Mouse (Mus musculus) ES-CJ7 (cell line): Measurements from ENCODE around the gene Kank2.
"Not testable (repeated sequence)": the region's sequence is repeated elsewhere in the genome, so short reads cannot be mapped to it uniquely, and the experiment has no call there.

Source experiments
- DNase-seq: peaks from one replicate; pipeline ENCODE4 v3.0.0; 2011; ENCODE audit warnings: low read depth, low spot score

The Kank2 gene

GRCm38 (mm10) chr9:21818561-21818960 lies 20.0 kb upstream of the Kank2 start:
- DNase-seq, result no peak

GRCm38 (mm10) chr9:21818125-21818524 lies 19.6 kb upstream of the Kank2 start:
- no peak for DNase-seq

GRCm38 (mm10) chr9:21816716-21817305 lies 18.3 kb upstream of the Kank2 start:
- DNase-seq, result no peak

- no peak for DNase-seq
Measured at GRCm38 (mm10) chr9:21811170-21811569, 12.6 kb upstream of the Kank2 start.

GRCm38 (mm10) chr9:21808561-21808960 lies 10.0 kb upstream of the Kank2 start:
- DNase-seq, result peak; percentile 56

GRCm38 (mm10) chr9:21806976-21807375 lies 8.4 kb upstream of the Kank2 start:
- DNase-seq, result no peak

GRCm38 (mm10) chr9:21806363-21806762 lies 7.8 kb upstream of the Kank2 start:
- DNase-seq, result no peak

- DNase-seq, result peak; percentile 84
Measured at GRCm38 (mm10) chr9:21803986-21804644, 5.6 kb upstream of the Kank2 start.

- DNase-seq, result no peak
Measured at GRCm38 (mm10) chr9:21801591-21801990, 3.0 kb upstream of the Kank2 start.

GRCm38 (mm10) chr9:21801121-21801520 lies 2.6 kb upstream of the Kank2 start:
- DNase-seq, result no peak

- DNase-seq, result peak; percentile 62
Measured at GRCm38 (mm10) chr9:21799010-21799350, 436 bp upstream of the Kank2 start.

GRCm38 (mm10) chr9:21797921-21798344 lies 611 bp downstream of the Kank2 start:
- peak; percentile 48 for DNase-seq

- DNase-seq, result no peak
Measured at GRCm38 (mm10) chr9:21796919-21797318, 1.6 kb downstream of the Kank2 start.

GRCm38 (mm10) chr9:21796259-21796658 lies 2.3 kb downstream of the Kank2 start:
- no peak for DNase-seq

- no peak for DNase-seq
Measured at GRCm38 (mm10) chr9:21795579-21795978, 3.0 kb downstream of the Kank2 start.

- DNase-seq, result no peak
Measured at GRCm38 (mm10) chr9:21794925-21795324, 3.6 kb downstream of the Kank2 start.

GRCm38 (mm10) chr9:21794344-21794834 lies 4.2 kb downstream of the Kank2 start:
- DNase-seq, result no peak

- not testable (repeated sequence) for DNase-seq
Measured at GRCm38 (mm10) chr9:21793507-21793906, 5.0 kb downstream of the Kank2 start.

GRCm38 (mm10) chr9:21792644-21793043 lies 5.9 kb downstream of the Kank2 start:
- DNase-seq, result no peak

- no peak for DNase-seq
Measured at GRCm38 (mm10) chr9:21791861-21792260, 6.7 kb downstream of the Kank2 start.

- no peak for DNase-seq
Measured at GRCm38 (mm10) chr9:21788234-21788633, 10.3 kb downstream of the Kank2 start.

- no peak for DNase-seq
Measured at GRCm38 (mm10) chr9:21787654-21788053, 10.9 kb downstream of the Kank2 start.

GRCm38 (mm10) chr9:21786906-21787305 lies 11.6 kb downstream of the Kank2 start:
- peak; percentile 93 for DNase-seq
